Mouse (Mus musculus) heart, embryonic 12.5 days (tissue): ENCODE results near the gene Asb18. TPM values are rescaled to one million over a fixed set of nuclear protein-coding genes. Genes with fewer than 3 reads are reported as not detected.

Experiments used
- ATAC-seq: fragments of 200-750 bp; cut with Nextera tagmentation; 2 replicates; pipeline ENCODE4 v1.8.0; 2017; ENCODE audit warnings: moderate TSS enrichment, moderate library complexity; ENCODE audit not compliant: insufficient number of reproducible peaks, low FRiP score
- H3K27ac ChIP-seq: fragments of 300-500 bp; sonication (generic); 2 replicates; pipeline ENCODE4 v1.5.1; 2016; ENCODE audit warnings: mild to moderate bottlenecking, moderate library complexity; ENCODE audit not compliant: poor library complexity, severe bottlenecking
- H3K27me3 ChIP-seq: fragments of 300-500 bp; sonication (generic); replicated peaks from 2 replicates; pipeline ENCODE4 v1.6.1; 2016; ENCODE audit warnings: mild to moderate bottlenecking, moderate library complexity
- H3K36me3 ChIP-seq: fragments of 300-500 bp; sonication (generic); 2 replicates; pipeline ENCODE4 v1.6.1; 2016; ENCODE audit warnings: mild to moderate bottlenecking, moderate library complexity
- H3K4me1 ChIP-seq: fragments of 300-500 bp; sonication (generic); replicated peaks from 2 replicates; pipeline ENCODE4 v1.6.1; 2016; ENCODE audit warnings: mild to moderate bottlenecking
- H3K4me2 ChIP-seq: fragments of 300-500 bp; sonication (generic); 2 replicates; pipeline ENCODE4 v1.6.1; 2016; ENCODE audit warnings: mild to moderate bottlenecking, moderate library complexity
- H3K4me3 ChIP-seq: fragments of 300-500 bp; sonication (generic); 2 replicates; pipeline ENCODE4 v1.5.1; 2016; ENCODE audit warnings: mild to moderate bottlenecking
- H3K9ac ChIP-seq: fragments of 300-500 bp; sonication (generic); 2 replicates; pipeline ENCODE4 v1.6.1; 2016; ENCODE audit warnings: mild to moderate bottlenecking, moderate library complexity
- H3K9me3 ChIP-seq: fragments of 300-500 bp; sonication (generic); replicated peaks from 2 replicates; pipeline ENCODE4 v1.6.1; 2016; ENCODE audit warnings: mild to moderate bottlenecking, moderate library complexity
- WGBS: fragments of 180-500 bp; shearing (Covaris S2); methylation state at CpG from one replicate; pipeline ENCODE4 v1.1.7; 2016; 5-methylcytosine and 5-hydroxymethylcytosine counted together
- polyA plus RNA-seq: library from polyadenylated mRNA; unstranded; fragments of >200 nt; fragmentation: Nextera tagmentation; extraction: Ambion mirVana; gene quantifications from 2 replicates; pipeline ENCODE4 v1.2.1, GENCODE M21; 2016

Gene Asb18
- polyA plus RNA-seq, 1 experiment from 2014 or later, result 1.0 TPM

- Histone ChIP-seq H3K27me3 (peaks cover 76% of the 10 kb centered on the region), H3K4me1 (peaks cover 8% of the 10 kb centered on the region), H3K36me3 (no peaks in the 10 kb centered on the region), H3K4me3 (peak overlapping the region; percentile 36; the same call in 1 of the 2 replicates), H3K27ac (no peak overlapping the region), H3K4me2 (peak overlapping the region; percentile 67), H3K9me3 (no peaks in the 10 kb centered on the region), H3K9ac (no peak overlapping the region)
- ATAC-seq, result no peak
- whole genome bisulfite sequencing, result 4% methylated on average over 15 of the region's 15 CpGs
These were observed 72.0 kb downstream of the Asb18 start for GRCm38 (mm10) chr1:89942395-89942976.

- Histone ChIP-seq H3K27me3 (peaks cover 77% of the 10 kb centered on the region), H3K4me1 (peaks cover 8% of the 10 kb centered on the region), H3K9ac (peak overlapping the region; percentile 37), H3K9me3 (no peaks in the 10 kb centered on the region), H3K4me2 (peak overlapping the region; percentile 67), H3K36me3 (no peaks in the 10 kb centered on the region), H3K27ac (no peak overlapping the region), H3K4me3 (peak overlapping the region; percentile 36)
- no peak for ATAC-seq
- under 1% methylated on average over 40 of the region's 40 CpGs for WGBS
These were observed 72.6 kb downstream of the Asb18 start for GRCm38 (mm10) chr1:89941701-89942381.

GRCm38 (mm10) chr1:89940961-89941524 is 73.4 kb downstream of the Asb18 start:
- Histone ChIP-seq H3K9ac (no peak overlapping the region), H3K27ac (no peak overlapping the region), H3K4me3 (no peak overlapping the region; the same call in 1 of the 2 replicates), H3K4me2 (peak overlapping the region; percentile 67), H3K27me3 (peaks cover 80% of the 10 kb centered on the region), H3K4me1 (peaks cover 8% of the 10 kb centered on the region), H3K9me3 (no peaks in the 10 kb centered on the region), H3K36me3 (no peaks in the 10 kb centered on the region)
- no peak for ATAC-seq
- WGBS, result 19% methylated on average over 15 of the region's 15 CpGs

GRCm38 (mm10) chr1:89939981-89940726 is 74.3 kb downstream of the Asb18 start:
- Histone ChIP-seq H3K9me3 (no peaks in the 10 kb centered on the region), H3K27ac (no peak overlapping the region), H3K4me1 (peaks cover 8% of the 10 kb centered on the region), H3K4me2 (peak overlapping the region; percentile 37; the same call in 1 of the 2 replicates), H3K36me3 (no peaks in the 10 kb centered on the region), H3K9ac (no peak overlapping the region), H3K4me3 (peak overlapping the region; percentile 24), H3K27me3 (peaks cover 80% of the 10 kb centered on the region)
- peak; percentile 16; the same call in 1 of the 2 replicates for ATAC-seq
- 5% methylated on average over 33 of the region's 34 CpGs for WGBS

- Histone ChIP-seq H3K4me3 (no peak overlapping the region), H3K4me2 (no peak overlapping the region), H3K36me3 (no peaks in the 10 kb centered on the region), H3K27ac (no peak overlapping the region), H3K9ac (no peak overlapping the region), H3K4me1 (peaks cover 8% of the 10 kb centered on the region), H3K9me3 (no peaks in the 10 kb centered on the region), H3K27me3 (peaks cover 81% of the 10 kb centered on the region)
- 27% methylated on average over 16 of the region's 16 CpGs for WGBS
- ATAC-seq, result no peak
These were observed 74.9 kb downstream of the Asb18 start for GRCm38 (mm10) chr1:89939596-89939960.

- ATAC-seq, result no peak
- H3K36me3 ChIP-seq, result no peaks in the 10 kb centered on the region
- no peak overlapping the region for H3K4me3 ChIP-seq
- WGBS, result 23% methylated on average over 16 of the region's 16 CpGs
- H3K9me3 ChIP-seq, result no peaks in the 10 kb centered on the region
- H3K27me3 ChIP-seq, result peaks cover 80% of the 10 kb centered on the region
- H3K27ac ChIP-seq, result no peak overlapping the region
- no peak overlapping the region for H3K4me2 ChIP-seq
- H3K9ac ChIP-seq, result no peak overlapping the region
- H3K4me1 ChIP-seq, result peaks cover 8% of the 10 kb centered on the region
These were observed 75.4 kb downstream of the Asb18 start for GRCm38 (mm10) chr1:89938884-89939595.

GRCm38 (mm10) chr1:89935493-89936348 is 78.7 kb downstream of the Asb18 start:
- Histone ChIP-seq H3K27me3 (peaks cover 90% of the 10 kb centered on the region), H3K4me2 (no peak overlapping the region), H3K9ac (no peak overlapping the region), H3K4me3 (no peak overlapping the region), H3K36me3 (no peaks in the 10 kb centered on the region), H3K4me1 (peaks cover 13% of the 10 kb centered on the region), H3K27ac (no peak overlapping the region), H3K9me3 (no peaks in the 10 kb centered on the region)
- 3% methylated on average over 29 of the region's 29 CpGs for WGBS
- no peak for ATAC-seq

GRCm38 (mm10) chr1:89934316-89935260 is 79.9 kb downstream of the Asb18 start:
- 5% methylated on average over 19 of the region's 19 CpGs for WGBS
- Histone ChIP-seq H3K36me3 (no peaks in the 10 kb centered on the region), H3K4me3 (no peak overlapping the region), H3K4me2 (no peak overlapping the region), H3K9ac (no peak overlapping the region), H3K27me3 (peaks cover 92% of the 10 kb centered on the region), H3K4me1 (peaks cover 24% of the 10 kb centered on the region), H3K27ac (no peak overlapping the region), H3K9me3 (no peaks in the 10 kb centered on the region)
- ATAC-seq, result no peak

- WGBS, result 2% methylated on average over 21 of the region's 21 CpGs
- H3K9ac ChIP-seq, result no peak overlapping the region
- peaks cover 29% of the 10 kb centered on the region for H3K4me1 ChIP-seq
- no peaks in the 10 kb centered on the region for H3K36me3 ChIP-seq
- peaks cover 93% of the 10 kb centered on the region for H3K27me3 ChIP-seq
- H3K27ac ChIP-seq, result no peak overlapping the region
- H3K4me3 ChIP-seq, result no peak overlapping the region
- ATAC-seq, result no peak
- H3K4me2 ChIP-seq, result no peak overlapping the region
- H3K9me3 ChIP-seq, result no peaks in the 10 kb centered on the region
These were observed 80.7 kb downstream of the Asb18 start for GRCm38 (mm10) chr1:89933786-89934185.
